Mouse (Mus musculus) E14TG2a.4 (cell line): ENCODE results near the gene Mdm2.

ENCODE experiments used
- H3K27me3 ChIP-seq: 2 replicates; pipeline ENCODE4 v1.6.1; 2014; ENCODE audit warnings: low read length, control low read depth; ENCODE audit not compliant: insufficient read depth
- H3K36me3 ChIP-seq: 2 replicates; pipeline ENCODE4 v1.6.1; 2014; ENCODE audit warnings: low read length, control low read depth; ENCODE audit not compliant: insufficient read depth
- H3K4me1 ChIP-seq: replicated peaks from 2 replicates; pipeline ENCODE4 v1.6.1; 2014; ENCODE audit warnings: low read depth, low read length, control low read depth
- H3K4me3 ChIP-seq: replicated peaks from 2 replicates; pipeline ENCODE4 v1.5.1; 2014; ENCODE audit warnings: mild to moderate bottlenecking, low read length
- H3K9me3 ChIP-seq: 2 replicates; pipeline ENCODE4 v1.6.1; 2014; ENCODE audit warnings: low read length, control low read depth
- CTCF ChIP-seq: conservative IDR thresholded peaks from 2 replicates; pipeline ENCODE4 v1.5.1; 2014; ENCODE audit warnings: low read length
- NANOG ChIP-seq: IDR thresholded peaks from 2 replicates; pipeline ENCODE4 v1.6.1; 2014; ENCODE audit warnings: borderline replicate concordance, low read length, mixed read lengths
- POU5F1 ChIP-seq: IDR thresholded peaks from 2 replicates; pipeline ENCODE4 v1.6.1; 2014; ENCODE audit warnings: low read length, borderline replicate concordance

The Mdm2 gene

GRCm38 (mm10) chr10:117654576-117655123, 55.9 kb downstream of the Mdm2 start:
- TF ChIP-seq NANOG (no peak), CTCF (no peak), POU5F1 (no peak)
- no peak overlapping the region for H3K4me3 ChIP-seq
- no peaks in the 10 kb centered on the region for H3K36me3 ChIP-seq
- H3K9me3 ChIP-seq, result no peaks in the 10 kb centered on the region
- peaks cover 30% of the 10 kb centered on the region for H3K4me1 ChIP-seq
- H3K27me3 ChIP-seq, result no peaks in the 10 kb centered on the region

- Histone ChIP-seq H3K36me3 (no peaks in the 10 kb centered on the region), H3K9me3 (no peaks in the 10 kb centered on the region), H3K27me3 (no peaks in the 10 kb centered on the region), H3K4me1 (peaks cover 28% of the 10 kb centered on the region), H3K4me3 (no peak overlapping the region)
- TF ChIP-seq CTCF (no peak), POU5F1 (no peak), NANOG (no peak)
Observed at GRCm38 (mm10) chr10:117653779-117654173, 56.8 kb downstream of the Mdm2 start.

- Histone ChIP-seq H3K9me3 (no peaks in the 10 kb centered on the region), H3K4me1 (peaks cover 34% of the 10 kb centered on the region), H3K4me3 (no peak overlapping the region), H3K36me3 (no peaks in the 10 kb centered on the region), H3K27me3 (no peaks in the 10 kb centered on the region)
- TF ChIP-seq NANOG, result no peak
- no peak for TF ChIP-seq POU5F1
- no peak for TF ChIP-seq CTCF
Observed at GRCm38 (mm10) chr10:117652930-117653778, 57.4 kb downstream of the Mdm2 start.

- Histone ChIP-seq H3K36me3 (no peaks in the 10 kb centered on the region), H3K27me3 (no peaks in the 10 kb centered on the region), H3K4me1 (peaks cover 41% of the 10 kb centered on the region), H3K9me3 (no peaks in the 10 kb centered on the region), H3K4me3 (no peak overlapping the region)
- no peak for TF ChIP-seq POU5F1
- TF ChIP-seq CTCF, result no peak
- TF ChIP-seq NANOG, result no peak
Observed at GRCm38 (mm10) chr10:117652378-117652774, 58.2 kb downstream of the Mdm2 start.

GRCm38 (mm10) chr10:117651587-117652377, 58.8 kb downstream of the Mdm2 start:
- no peaks in the 10 kb centered on the region for H3K9me3 ChIP-seq
- TF ChIP-seq POU5F1 (no peak), CTCF (no peak), NANOG (no peak)
- peaks cover 47% of the 10 kb centered on the region for H3K4me1 ChIP-seq
- no peaks in the 10 kb centered on the region for H3K27me3 ChIP-seq
- H3K36me3 ChIP-seq, result no peaks in the 10 kb centered on the region
- no peak overlapping the region for H3K4me3 ChIP-seq

GRCm38 (mm10) chr10:117650725-117651124, 59.8 kb downstream of the Mdm2 start:
- peaks cover 52% of the 10 kb centered on the region for H3K4me1 ChIP-seq
- TF ChIP-seq NANOG (no peak), POU5F1 (no peak), CTCF (no peak)
- no peaks in the 10 kb centered on the region for H3K9me3 ChIP-seq
- H3K4me3 ChIP-seq, result no peak overlapping the region
- H3K36me3 ChIP-seq, result no peaks in the 10 kb centered on the region
- peaks cover 4% of the 10 kb centered on the region for H3K27me3 ChIP-seq

GRCm38 (mm10) chr10:117650042-117650655, 60.4 kb downstream of the Mdm2 start:
- H3K4me3 ChIP-seq, result no peak overlapping the region
- H3K9me3 ChIP-seq, result no peaks in the 10 kb centered on the region
- H3K27me3 ChIP-seq, result peaks cover 4% of the 10 kb centered on the region
- H3K4me1 ChIP-seq, result peaks cover 52% of the 10 kb centered on the region
- H3K36me3 ChIP-seq, result no peaks in the 10 kb centered on the region
- TF ChIP-seq CTCF (no peak), NANOG (no peak), POU5F1 (no peak)

GRCm38 (mm10) chr10:117649292-117650041, 61.1 kb downstream of the Mdm2 start:
- Histone ChIP-seq H3K36me3 (no peaks in the 10 kb centered on the region), H3K4me3 (no peak overlapping the region), H3K9me3 (no peaks in the 10 kb centered on the region), H3K4me1 (peaks cover 46% of the 10 kb centered on the region), H3K27me3 (peaks cover 6% of the 10 kb centered on the region)
- TF ChIP-seq CTCF, result no peak
- TF ChIP-seq POU5F1, result no peak
- TF ChIP-seq NANOG, result no peak
